Mouse (Mus musculus) stomach, postnatal 0 days (tissue): ENCODE measurements around the gene Papolg. TPM values are rescaled to one million over a fixed set of nuclear protein-coding genes. Genes with fewer than 3 reads are reported as not detected.
"Not testable (repeated sequence)": the region's sequence is repeated elsewhere in the genome, so short reads cannot be mapped to it uniquely, and the experiment has no call there.

Experiments used
- ATAC-seq: fragments of 200-750 bp; cut with Nextera tagmentation; 2 replicates; pipeline ENCODE4 v1.8.0; 2017; ENCODE audit not compliant: low FRiP score, low TSS enrichment
- DNase-seq: peaks from one replicate; pipeline ENCODE4 v3.0.0-alpha.2; 2016; ENCODE audit warnings: low spot score
- H3K27ac ChIP-seq: fragments of 300-500 bp; sonication (generic); replicated peaks from 2 replicates; pipeline ENCODE4 v1.5.1; 2014; ENCODE audit warnings: mild to moderate bottlenecking, control low read depth
- H3K27me3 ChIP-seq: fragments of 300-500 bp; sonication (generic); 2 replicates; pipeline ENCODE4 v1.6.1; 2014; ENCODE audit warnings: low read length; ENCODE audit not compliant: control insufficient read depth, insufficient read depth
- H3K36me3 ChIP-seq: fragments of 300-500 bp; sonication (generic); 2 replicates; pipeline ENCODE4 v1.6.1; 2014; ENCODE audit warnings: low read length, mixed read lengths; ENCODE audit not compliant: control insufficient read depth, insufficient read depth
- H3K4me1 ChIP-seq: fragments of 300-500 bp; sonication (generic); replicated peaks from 2 replicates; pipeline ENCODE4 v1.6.1; 2014; ENCODE audit warnings: antibody characterized with exemption; ENCODE audit not compliant: control insufficient read depth, insufficient read depth
- H3K4me2 ChIP-seq: fragments of 300-500 bp; sonication (generic); replicated peaks from 2 replicates; pipeline ENCODE4 v1.6.1; 2014; ENCODE audit warnings: low read depth, mild to moderate bottlenecking, control low read depth, moderate library complexity
- H3K4me3 ChIP-seq: fragments of 300-500 bp; sonication (generic); 2 replicates; pipeline ENCODE4 v1.5.1; 2014; ENCODE audit warnings: low read depth, low read length, control low read depth
- H3K9ac ChIP-seq: fragments of 300-500 bp; sonication (generic); 2 replicates; pipeline ENCODE4 v1.6.1; 2014; ENCODE audit warnings: mild to moderate bottlenecking, low read length, control low read depth, mixed read lengths
- H3K9me3 ChIP-seq: fragments of 300-500 bp; sonication (generic); 2 replicates; pipeline ENCODE4 v1.6.1; 2016; ENCODE audit warnings: low read length; ENCODE audit not compliant: control insufficient read depth
- CTCF ChIP-seq: IDR thresholded peaks from 2 replicates; pipeline ENCODE4 v1.5.1; 2016; ENCODE audit warnings: antibody characterized with exemption, low read depth, mild to moderate bottlenecking, moderate library complexity
- EP300 ChIP-seq: optimal IDR thresholded peaks from 2 replicates; pipeline ENCODE3; 2016; ENCODE audit warnings: antibody characterized with exemption
- WGBS: fragments of 180-500 bp; shearing (Covaris S2); extraction: QIAGEN DNeasy Blood & Tissue Kit; methylation state at CpG from one replicate; pipeline ENCODE4 v1.1.7; 2014; 5-methylcytosine and 5-hydroxymethylcytosine counted together
- polyA plus RNA-seq: library from polyadenylated mRNA; unstranded; fragments of >200 nt; fragmentation: Nextera tagmentation; extraction: Ambion mirVana; gene quantifications from 2 replicates; pipeline ENCODE4 v1.2.1, GENCODE M21; 2015

The Papolg gene
- polyA plus RNA-seq, result 4.4 and 4.7 TPM in 2 replicates

DNA sequence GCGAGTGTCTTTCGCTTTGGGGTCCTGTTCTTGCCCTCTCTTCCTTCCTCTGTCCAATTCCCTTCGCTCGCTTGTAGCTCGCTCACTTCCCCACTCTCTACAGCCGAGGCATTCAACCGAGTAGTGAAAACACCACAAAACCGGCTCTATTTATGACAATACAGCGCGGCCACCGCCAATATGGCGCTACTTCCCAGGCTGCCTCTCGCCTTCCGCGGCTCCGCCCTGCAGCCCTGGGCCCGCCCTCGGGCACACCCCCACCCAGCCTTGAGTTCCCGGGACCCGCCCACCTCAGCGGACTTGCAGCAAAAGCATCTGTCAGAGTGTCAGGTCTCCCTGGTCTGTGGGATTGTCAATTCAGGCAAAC, at the start of gene Papolg:
TSS of gene Papolg (minus strand) at position 194 of the 367 bp plus-strand sequence.
- H3K4me1 ChIP-seq, result no peaks in the 10 kb centered on the region
- no peaks in the 10 kb centered on the region for H3K36me3 ChIP-seq
- no peaks in the 10 kb centered on the region for H3K9me3 ChIP-seq
- no peaks in the 10 kb centered on the region for H3K27me3 ChIP-seq
- peak; percentile 94 for DNase-seq
- peak within 1 kb of the TSS; percentile 88 for H3K9ac ChIP-seq
- H3K4me3 ChIP-seq, result peak within 1 kb of the TSS; percentile 92
- under 1% methylated on average over 21 of the region's 21 CpGs for WGBS
- peak; percentile 99 for ATAC-seq
- peak within 1 kb of the TSS; percentile 77 for H3K4me2 ChIP-seq
- peak within 1 kb of the TSS; percentile 90 for H3K27ac ChIP-seq
- 0 out of 2 replicates have a peak, but pooled peaks have one; percentile 3 for TF ChIP-seq CTCF
- no peak for TF ChIP-seq EP300

DNA sequence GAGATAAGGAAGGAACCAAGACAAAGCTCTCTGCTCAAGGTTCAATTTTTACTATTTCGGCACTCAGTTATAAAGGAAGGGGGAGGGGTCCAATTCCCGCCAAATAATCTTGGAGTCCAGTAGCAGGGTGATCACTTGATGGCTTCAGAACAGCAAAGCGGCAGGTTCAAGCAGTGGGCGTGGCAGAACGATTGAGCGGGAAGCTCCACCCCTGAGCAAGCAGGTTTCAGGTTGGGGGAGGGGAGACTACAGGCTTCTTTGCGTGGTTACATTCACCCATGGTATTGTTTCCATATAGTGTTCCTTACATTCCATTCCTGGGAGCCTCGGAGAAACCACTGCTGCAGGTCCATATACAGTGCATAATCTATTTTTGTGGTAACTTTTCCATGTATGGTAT, 33.1 kb upstream of the Papolg start:
- peak overlapping the region; percentile 29 for H3K4me2 ChIP-seq
- DNase-seq, result peak; percentile 25
- H3K27ac ChIP-seq, H3K27me3 ChIP-seq, H3K9me3 ChIP-seq, ATAC-seq, H3K9ac ChIP-seq, H3K36me3 ChIP-seq, H3K4me1 ChIP-seq, H3K4me3 ChIP-seq: not testable (repeated sequence)
- WGBS, result 25% methylated on average over 8 of the region's 8 CpGs

DNA sequence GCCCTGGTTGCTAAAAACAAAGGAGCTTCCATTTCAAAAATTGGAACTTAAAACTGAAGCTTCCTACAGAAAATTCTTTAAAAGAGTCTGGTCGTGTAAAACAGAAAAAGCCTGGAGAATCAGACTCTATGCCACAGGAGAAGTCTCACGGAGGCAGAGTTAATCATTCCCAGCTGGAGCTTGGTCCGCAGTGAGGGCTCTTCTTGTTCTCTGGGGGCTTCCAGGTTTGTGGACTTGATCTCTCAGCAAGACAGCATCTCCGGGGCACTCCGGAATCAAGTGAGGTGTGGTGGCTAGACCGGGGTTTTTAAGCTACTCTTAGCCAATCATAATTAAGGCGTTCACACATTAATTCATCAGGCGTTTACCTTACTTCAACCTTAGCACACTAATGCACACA, 32.6 kb upstream of the Papolg start:
- DNase-seq (no peak), ATAC-seq (no peak)
- no peaks in the 10 kb centered on the region for H3K9me3 ChIP-seq
- no peak for TF ChIP-seq CTCF
- TF ChIP-seq EP300, result no peak
- H3K36me3 ChIP-seq, result no peaks in the 10 kb centered on the region
- no peak overlapping the region for H3K4me3 ChIP-seq
- H3K4me2 ChIP-seq, result peak overlapping the region; percentile 29
- H3K27ac ChIP-seq, result no peak overlapping the region
- no peaks in the 10 kb centered on the region for H3K27me3 ChIP-seq
- WGBS, result 30% methylated on average over 8 of the region's 8 CpGs
- no peaks in the 10 kb centered on the region for H3K4me1 ChIP-seq
- no peak overlapping the region for H3K9ac ChIP-seq

DNA sequence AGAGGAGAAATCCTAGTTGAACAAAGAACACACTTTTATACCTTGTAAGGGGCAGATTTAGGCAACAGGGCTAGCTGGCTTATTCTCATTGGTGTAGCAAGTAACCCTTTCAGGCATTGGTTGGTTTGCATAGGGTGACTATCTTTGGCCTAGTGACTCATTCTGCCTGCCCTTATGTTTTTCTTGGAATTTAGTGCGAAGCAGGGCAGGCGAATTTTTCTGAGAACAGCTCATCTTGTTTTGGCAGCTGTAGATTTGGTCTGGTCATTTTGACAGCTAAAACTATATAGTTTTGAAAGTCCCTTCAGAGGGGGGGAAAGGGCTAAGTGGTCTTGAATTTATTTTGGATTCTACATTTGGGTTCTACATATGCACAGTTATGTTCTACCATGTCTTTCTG, 18.8 kb upstream of the Papolg start:
- WGBS, result 71% methylated on average over 2 of the region's 2 CpGs
- not testable (repeated sequence) for H3K4me1 ChIP-seq, H3K9me3 ChIP-seq, DNase-seq, ATAC-seq, H3K4me3 ChIP-seq, H3K27ac ChIP-seq, H3K9ac ChIP-seq, H3K36me3 ChIP-seq, H3K4me2 ChIP-seq, H3K27me3 ChIP-seq

DNA sequence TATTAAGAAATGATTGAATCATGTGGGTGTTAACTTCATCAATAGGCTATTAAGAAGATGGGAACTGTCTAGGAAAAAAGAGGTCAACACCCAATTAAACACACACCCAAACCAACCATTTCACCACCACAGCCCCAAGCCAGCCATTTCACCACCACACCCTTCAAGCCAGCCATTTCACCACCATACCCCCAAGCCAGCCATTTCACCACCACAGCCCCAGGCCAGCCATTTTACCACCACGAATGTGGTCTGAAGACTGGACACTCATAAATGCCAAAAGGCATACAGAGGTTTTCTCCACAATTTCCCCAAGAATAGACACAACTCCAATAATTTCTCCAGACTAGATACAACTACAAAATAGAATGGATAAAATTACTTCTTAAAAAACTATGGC, 8.9 kb upstream of the Papolg start:
- no peak overlapping the region for H3K4me3 ChIP-seq
- DNase-seq (no peak), ATAC-seq (no peak)
- no peak for TF ChIP-seq EP300
- no peak for TF ChIP-seq CTCF
- H3K4me2 ChIP-seq, result no peak overlapping the region
- H3K9me3 ChIP-seq, result no peaks in the 10 kb centered on the region
- no peak overlapping the region for H3K9ac ChIP-seq
- no peak overlapping the region for H3K27ac ChIP-seq
- H3K36me3 ChIP-seq, result no peaks in the 10 kb centered on the region
- 79% methylated on average over 1 of the region's 1 CpGs for WGBS
- no peaks in the 10 kb centered on the region for H3K4me1 ChIP-seq
- H3K27me3 ChIP-seq, result no peaks in the 10 kb centered on the region

DNA sequence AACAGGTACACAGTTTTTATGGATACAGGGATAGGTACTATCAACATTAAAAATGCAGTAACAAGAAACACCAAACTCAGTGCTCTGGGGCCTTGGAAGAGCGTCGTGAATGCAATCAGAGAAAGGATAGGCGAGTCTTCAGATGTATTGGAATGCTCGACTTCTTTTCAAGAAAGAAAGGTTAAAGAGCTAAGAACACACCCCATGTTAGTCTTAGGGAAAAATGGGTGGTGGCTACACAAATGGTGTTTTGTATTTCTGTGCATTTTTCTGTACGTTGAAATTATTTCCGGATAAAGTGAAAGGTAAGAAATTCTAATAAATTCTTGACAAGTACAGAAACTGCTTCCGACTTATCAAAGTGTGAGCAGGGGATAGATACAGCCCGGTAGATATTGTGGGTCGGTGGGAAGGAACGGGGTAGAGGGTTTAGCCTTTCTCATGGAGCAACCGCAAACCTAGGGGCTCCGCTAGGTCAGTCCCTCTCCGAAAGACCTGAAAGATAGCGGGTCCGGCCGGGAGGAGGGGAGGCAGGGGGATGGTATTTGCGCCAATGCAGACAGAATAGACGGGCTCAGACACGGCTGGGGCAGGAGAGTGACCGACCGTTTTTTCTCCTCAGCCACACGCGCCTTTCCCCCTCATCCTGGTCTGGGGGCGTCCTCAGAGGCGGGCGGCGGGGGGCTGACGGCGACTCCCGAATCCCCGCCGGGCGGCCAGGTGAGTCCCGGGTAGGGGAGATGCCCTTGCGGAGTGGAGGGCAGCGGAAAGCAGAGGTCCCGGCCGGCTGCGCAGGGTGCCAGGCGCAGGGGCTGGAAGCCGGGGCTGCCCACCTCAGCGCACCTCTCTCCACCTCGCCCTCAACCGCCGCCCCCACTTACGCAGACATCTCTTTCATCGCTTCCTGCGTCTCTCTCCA, 653 bp downstream of the Papolg start:
- TF ChIP-seq CTCF (no peak), EP300 (no peak)
- Histone ChIP-seq H3K4me1 (no peaks in the 10 kb centered on the region), H3K9me3 (no peaks in the 10 kb centered on the region), H3K27me3 (no peaks in the 10 kb centered on the region), H3K36me3 (no peaks in the 10 kb centered on the region), H3K4me2 (peak overlapping the region; percentile 77), H3K27ac (peak overlapping the region; percentile 90), H3K9ac (peak overlapping the region; percentile 88), H3K4me3 (peak overlapping the region; percentile 92)
- peak; percentile 67 for ATAC-seq
- WGBS, result under 1% methylated on average over 42 of the region's 48 CpGs
- DNase-seq, result no peak
